Mouse (Mus musculus): ENCODE results near the gene Ankfy1. TPM values are rescaled to one million over a fixed set of nuclear protein-coding genes. Genes with fewer than 3 reads are reported as not detected.

Ankfy1 gene
- 10 to 100 TPM; 63.0 to 78.8 TPM for total RNA-seq (2023)

GRCm38 (mm10) chr11:72689551-72690510 is at the start of gene Ankfy1:
Gene Ankfy1 (plus strand): TSS chr11:72690006.

GRCm38 (mm10) chr11:72795455-72796295 is 105.9 kb downstream of the Ankfy1 start, which contains the start of the genes Cyb5d2 and Zzef1:
Gene Cyb5d2 (minus strand): TSS chr11:72796142.
Gene Zzef1 (plus strand): TSS chr11:72796226.

Other genes starting within 250 kb of the Ankfy1 start
- gene Mybbp1a, start 248.7 kb upstream of the Ankfy1 start, total RNA-seq (2023), result 10 to 100 TPM; 34.2 to 42.5 TPM
- gene Spns2, start 200.1 kb upstream of the Ankfy1 start, total RNA-seq (2023), result 1 to 10 TPM; 1.2 to 1.3 TPM
- 10 to 100 TPM in 1 of 2 experiments, 1 to 10 TPM in 1; 8.7 to 10.8 TPM for gene Spns3, start 139.5 kb upstream of the Ankfy1 start, total RNA-seq (2023)
- 10 to 100 TPM; 19.6 to 19.9 TPM for gene Ube2g1, start 82.7 kb upstream of the Ankfy1 start, total RNA-seq (2023)
- 1 to 10 TPM; 6.9 to 9.3 TPM for gene Cyb5d2, start 106.1 kb downstream of the Ankfy1 start, total RNA-seq (2023)
- 10 to 100 TPM; 64.6 to 69.9 TPM for gene Zzef1, start 106.2 kb downstream of the Ankfy1 start, total RNA-seq (2023)

Measured in neutrophil, adult 59 days (primary cell).